Mouse (Mus musculus) right cerebral cortex, postnatal 14 days (tissue): ENCODE measurements around the gene Il11ra1.
"Not testable (repeated sequence)": the region's sequence is repeated elsewhere in the genome, so short reads cannot be mapped to it uniquely, and the experiment has no call there.

Source experiments
- DNase-seq: peaks from one replicate; pipeline ENCODE4 v3.0.0; 2022

Il11ra1 gene

DNA sequence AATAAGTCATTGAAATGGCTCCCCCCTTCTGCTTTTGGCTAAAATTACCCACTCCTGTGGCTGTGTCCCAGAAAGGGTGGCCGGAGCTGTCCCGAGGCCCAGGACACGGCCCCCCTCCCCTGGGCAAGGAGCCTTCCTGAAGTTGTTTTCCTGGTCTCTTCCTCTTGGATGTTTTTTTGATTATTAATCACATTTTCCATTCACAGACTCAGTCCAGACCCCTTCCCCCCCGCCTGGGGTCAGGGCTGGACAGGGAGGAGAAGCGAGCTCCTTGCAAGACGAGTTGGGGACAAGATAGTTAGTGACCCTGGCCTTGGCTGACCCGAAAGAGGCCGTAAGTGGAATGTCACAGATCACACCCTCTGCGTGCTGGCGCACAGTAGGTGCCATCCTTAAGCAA is at the start of gene Il11ra1:
Il11ra1 (plus strand) TSS at position 207 of the 400 bp plus-strand sequence.
- not testable (repeated sequence) for DNase-seq

DNA sequence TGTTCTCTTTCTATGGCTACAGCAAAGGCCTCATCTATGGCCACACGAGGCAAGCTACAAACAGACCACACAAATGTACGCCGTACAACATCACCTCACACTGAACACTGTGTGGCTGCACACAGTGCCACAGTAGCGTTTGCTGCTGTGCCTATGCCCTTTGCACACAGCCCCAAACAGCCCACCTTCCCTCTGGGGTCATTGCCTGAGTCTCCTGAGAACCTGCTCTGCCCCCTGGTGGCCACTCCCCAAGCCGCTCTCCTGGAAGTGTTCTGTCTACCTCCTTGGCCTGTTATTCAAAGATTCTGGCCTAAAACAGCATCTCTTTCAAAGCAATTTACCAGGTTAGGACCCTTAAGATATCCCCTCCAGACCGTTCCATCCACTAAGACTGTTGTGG is 46.5 kb upstream of the Il11ra1 start:
- peak; percentile 87 for DNase-seq

DNA sequence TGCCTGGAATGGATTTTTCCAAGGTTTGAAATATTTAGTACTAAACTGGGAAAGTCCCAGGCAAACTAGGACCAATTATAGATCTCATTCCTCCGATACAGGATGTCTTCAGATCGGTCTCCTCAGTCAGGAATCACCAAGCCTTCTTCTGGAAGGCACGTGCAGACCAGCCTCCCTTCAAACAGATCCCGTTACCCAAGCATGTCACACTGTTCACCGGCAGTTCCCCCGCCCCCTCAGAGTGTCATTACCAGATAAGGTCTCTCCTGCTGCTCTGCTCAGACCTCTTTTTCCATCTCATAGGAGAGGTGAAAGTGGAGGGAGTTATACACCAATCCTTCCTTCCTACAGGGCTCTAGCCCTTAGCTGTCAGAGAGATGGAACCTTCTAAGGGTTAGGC is 46.1 kb upstream of the Il11ra1 start:
- DNase-seq: no peak

DNA sequence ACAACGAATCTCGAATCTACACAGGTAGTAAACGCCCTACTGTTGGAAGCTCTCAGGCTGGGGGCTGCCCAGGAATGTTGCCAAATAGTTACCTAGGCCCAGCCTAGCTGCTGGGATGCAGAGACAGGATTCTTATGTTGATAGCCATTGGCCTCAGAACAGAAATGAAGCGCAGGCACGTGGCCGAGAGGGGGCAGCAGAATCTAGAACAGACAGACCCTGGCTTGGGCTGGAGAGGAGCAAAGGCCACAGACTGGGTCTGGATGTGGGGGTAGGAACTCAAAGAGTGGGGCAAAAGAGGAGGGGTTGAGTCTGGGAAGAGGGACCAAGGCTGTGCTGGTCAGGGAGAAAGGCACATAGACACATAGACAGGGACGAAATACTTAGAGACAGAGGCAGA is 45.6 kb upstream of the Il11ra1 start:
- DNase-seq: peak; percentile 58

DNA sequence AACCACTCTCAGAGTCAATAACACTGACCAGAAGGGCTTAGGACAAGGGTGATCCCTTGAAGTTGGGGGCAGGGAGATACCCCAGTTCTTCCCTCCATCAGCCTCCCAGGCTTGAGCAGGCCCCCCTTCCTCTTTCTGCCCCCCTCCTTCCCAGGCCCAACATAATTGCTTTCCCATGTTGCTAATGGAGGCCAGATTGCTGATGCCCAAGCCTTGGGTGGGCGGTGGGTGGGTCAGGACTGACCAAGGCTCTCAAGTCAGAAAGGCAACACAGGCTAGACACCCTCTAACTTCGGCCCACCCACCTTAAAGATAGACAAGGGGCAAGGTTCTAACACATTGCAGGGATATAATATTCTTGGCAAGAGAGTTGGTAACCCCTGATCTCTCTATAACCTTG is 44.3 kb upstream of the Il11ra1 start:
- DNase-seq: no peak

DNA sequence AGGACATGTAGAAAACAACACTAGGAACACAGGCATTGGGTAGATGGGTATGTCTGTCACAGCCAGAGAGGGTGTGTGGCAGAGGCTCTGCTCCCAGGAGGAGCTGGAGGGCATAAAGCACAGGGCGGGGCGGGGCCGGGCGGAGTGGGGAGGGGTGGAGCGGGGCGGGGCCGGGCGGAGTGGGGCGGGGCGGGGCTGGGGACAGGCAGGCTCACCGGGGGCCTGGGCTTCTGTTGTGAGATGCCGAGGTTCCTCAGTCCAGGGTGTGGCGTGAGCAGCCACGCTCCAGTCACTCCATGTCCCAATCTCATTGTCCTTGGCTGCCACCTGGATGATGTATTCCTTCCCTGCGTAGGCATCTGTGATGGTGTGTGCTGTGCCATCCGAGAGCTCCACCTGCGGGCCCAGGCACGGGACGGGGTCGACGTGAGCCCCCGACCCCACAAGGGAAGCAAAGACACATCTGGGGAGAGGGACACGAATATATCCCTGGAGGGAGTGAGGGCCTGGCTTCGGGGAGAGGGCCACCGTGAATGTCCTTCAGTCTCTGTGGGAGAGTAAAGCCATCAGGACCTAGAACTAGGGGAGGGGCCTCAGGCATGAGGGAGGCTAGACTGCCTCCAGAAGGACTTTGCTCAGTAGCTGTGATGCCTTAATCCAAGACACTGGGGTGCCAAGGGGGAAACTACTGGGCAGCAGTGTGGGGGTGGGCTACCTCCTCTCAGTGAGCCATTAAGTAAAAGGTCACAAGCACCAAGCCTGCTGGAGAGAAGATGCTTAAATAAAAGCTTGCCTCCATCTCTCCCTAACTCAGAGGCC is 41.0 kb upstream of the Il11ra1 start:
- DNase-seq: no peak

DNA sequence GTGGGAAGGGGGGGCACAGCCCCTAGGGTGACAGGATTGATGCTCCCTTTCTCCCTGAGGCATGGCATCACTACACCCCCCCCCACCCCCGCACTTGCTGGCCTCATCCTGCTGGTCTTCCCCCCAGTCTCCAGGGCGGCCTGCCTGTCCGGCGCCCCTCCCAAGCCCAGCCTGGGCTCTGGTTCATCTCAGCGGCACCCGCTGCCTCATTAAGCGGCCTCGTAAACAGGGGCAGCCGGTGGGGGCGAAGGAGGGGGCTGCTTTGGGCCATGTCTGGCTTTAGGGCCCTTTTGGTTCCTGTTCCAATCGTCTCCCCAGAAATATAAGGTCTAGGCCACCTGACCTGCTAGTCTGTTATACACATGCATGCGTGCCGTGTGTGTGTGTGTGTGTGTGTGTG is 40.2 kb upstream of the Il11ra1 start:
- no peak for DNase-seq

DNA sequence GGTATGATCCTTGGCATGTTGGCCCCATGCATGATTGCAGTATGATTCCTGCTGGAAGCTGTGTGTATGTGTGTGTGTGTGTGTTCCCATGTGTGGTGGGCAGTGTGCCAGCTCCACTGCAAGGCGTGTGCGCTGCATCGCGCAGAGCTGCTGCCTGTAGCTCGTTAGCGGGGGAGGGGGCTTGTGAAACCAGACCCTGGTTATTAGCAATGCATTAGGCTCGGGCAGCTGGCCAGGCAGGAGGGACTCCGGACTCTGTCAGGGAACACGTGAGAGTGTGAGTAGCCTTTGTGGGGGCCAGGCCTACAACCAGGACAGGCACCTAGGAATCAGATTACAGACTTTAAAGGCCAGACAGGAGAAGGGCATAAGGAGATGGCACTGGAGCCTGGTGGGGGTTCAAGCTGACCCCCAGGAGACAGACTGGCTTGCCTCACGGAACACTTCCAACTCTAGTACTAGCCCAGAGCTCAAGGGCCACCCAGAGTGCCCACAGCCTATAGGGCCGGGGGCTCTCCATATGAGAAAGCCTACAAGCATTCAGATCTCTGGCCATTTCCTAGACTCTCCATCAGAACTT is 38.8 kb upstream of the Il11ra1 start:
- no peak for DNase-seq

DNA sequence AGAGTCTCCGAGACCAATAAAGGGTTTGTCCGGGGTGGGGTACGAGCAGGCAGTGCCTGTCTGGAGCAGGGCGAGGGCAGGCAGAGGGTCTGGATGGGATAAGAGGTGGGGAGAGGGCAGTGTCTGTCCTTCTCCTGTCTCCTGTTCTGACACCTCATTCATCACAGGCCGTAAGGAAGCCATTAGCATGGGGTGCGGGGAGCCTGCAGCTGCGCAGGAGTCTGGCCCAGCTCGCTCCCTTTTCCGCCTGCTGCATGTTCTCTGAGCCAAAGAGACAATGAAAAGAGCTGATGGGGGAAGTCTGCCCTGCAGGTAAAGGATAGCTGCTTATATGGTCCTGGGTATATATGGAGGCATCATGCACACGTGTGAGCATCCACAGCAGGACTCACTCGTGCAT is 37.1 kb upstream of the Il11ra1 start:
- no peak for DNase-seq

DNA sequence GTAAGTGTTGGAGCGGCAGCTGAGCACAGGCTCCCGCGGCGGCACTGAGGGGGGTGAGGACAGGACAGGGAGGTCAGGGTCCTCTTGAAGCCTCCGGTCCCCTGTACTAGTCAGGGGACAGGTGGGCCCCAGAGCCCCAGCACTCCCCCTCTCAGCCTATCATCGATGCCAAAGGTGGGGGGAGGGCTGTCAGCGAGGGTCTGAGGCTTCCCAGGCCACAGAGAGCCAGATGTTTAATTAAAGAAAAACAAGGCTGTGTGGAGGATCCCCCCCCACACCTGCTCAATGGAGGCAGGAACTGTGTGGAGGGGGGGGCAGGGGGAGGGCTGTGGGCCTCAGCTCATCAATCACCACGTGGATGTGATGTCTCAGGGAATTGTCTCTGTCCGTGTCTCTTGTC is 36.2 kb upstream of the Il11ra1 start:
- no peak for DNase-seq

DNA sequence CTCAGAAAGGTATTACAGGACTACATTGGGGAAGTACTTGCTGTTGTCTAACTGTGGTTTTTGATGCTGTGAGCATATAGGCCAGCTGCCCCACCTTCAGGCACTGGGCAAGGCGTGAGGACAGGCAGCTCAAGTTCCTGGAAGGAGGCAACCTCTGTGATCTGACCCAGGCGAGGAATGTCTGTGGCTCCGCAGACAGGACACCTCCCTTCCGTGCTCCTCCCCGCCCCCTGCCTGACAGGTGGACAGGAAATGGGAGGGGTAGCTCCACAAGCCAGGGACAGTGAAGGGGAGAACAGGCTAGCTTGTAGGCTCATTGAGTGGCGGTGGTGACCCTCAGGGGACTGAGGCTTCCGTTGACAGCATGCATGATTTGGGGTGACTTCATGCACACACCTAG is 35.3 kb upstream of the Il11ra1 start:
- DNase-seq: no peak

DNA sequence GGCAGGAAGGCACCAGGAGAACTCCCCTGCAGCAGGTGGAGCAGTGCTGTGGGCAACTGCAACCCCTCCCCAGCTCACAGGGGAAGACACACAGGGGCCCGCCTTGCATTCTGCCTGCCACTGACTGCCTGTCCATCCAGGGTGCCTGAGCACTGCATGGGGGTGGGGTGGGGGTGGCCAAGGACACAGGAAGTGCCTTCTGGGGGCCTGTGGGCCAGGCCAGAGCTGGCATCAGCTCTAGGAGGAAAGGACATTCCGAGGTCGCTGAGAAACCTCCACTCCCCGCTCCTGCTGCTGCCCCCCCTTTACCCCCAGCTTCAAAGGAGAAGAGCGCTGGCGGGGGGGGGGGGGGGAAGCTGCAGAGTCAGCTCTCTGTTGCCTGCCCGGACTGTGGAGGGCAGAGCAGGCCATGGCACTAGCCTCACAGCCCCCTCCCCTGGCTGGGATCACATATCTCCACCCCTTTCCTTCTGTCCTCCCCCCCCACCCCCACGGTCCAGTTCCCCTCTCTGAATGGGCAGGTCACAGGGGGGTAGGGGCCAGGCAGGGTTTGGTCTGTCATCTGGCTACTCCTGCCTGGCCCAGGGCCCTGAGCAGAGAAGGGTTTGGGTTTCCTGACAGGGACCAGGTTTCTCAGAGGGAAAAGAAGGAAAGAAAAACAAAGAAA is 34.6 kb upstream of the Il11ra1 start:
- no peak for DNase-seq

DNA sequence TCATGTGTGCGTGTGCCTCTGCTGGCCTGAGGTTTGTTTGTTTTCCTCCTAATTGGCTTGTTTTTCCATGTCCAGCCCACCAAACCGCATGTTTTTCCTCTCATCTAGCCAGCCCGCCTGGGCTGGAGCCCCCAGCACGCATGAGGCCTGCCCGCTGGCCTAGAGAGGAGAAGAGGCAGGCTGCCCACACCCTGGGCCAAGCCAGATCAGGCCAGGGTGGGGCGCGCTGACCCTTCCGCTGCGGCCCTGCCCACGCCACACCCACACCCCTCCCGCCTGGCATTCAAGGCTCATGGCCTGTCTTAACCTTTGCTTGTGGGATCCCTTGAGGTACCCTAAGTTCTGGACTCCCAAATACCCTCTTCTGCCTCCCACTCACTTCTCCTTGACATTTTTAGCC is 33.1 kb upstream of the Il11ra1 start:
- no peak for DNase-seq

DNA sequence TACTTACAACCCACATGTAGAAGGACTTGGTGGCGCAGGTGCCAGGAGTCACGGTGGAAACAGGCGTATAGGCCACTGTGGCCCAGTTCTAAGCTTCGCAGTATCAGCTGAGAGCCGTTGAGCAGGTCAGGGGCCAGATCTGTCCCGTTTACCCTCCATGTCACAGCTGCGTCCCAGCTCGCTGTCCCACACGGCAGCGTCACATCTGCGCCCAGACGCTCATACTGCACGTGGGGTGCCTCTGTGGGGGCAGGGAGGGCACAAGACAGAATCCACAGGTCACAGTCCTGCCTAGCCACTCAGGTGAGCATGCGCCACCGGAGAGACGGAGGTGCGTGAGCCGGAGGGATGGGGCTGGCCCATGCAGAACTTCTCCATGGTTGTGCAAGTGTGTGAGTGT is 29.0 kb upstream of the Il11ra1 start:
- no peak for DNase-seq

DNA sequence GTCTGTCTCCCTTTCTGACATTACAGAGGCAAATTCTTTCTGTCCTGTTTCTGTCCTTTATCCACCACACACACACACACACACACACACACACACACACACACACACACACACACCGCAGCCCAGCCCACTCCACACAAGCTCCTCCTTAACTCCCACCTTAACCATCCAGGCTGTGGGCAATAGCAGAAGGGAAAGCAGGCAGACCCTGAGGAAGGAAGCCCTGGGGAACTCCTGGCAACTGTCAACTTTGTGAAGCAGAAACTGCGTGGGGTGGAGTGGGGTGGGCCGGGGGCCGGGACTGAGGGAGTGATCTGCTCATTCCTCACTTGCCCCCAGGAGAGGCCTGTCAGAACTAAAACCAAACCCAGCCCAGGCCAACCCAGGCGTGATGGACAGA is 28.3 kb upstream of the Il11ra1 start:
- no peak for DNase-seq

DNA sequence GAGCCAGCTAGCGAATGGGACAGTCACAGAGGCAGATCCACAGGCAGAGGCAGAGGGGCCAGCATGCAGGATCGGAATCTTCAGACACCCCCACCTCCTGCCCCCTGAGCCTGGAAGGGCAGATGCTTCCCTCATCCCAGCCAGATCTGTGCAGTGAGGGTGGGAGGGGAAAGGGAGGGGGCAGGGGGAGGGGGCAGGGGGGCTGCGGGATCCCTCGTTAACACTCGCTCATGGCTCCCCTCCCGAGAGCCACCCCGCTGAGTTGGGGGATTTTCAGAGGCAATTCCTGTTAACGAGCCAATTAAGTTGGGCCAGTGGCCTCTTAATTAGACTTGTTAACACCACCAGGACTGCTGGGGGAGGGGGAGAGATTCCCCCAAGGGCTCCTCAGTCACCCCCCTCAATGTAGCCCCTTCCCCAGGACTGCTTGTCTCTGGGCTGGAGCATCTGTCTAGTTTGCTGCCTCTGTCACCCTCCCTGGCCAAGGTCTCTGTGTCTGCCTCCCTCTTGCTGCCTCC is 27.8 kb upstream of the Il11ra1 start:
- DNase-seq: no peak

DNA sequence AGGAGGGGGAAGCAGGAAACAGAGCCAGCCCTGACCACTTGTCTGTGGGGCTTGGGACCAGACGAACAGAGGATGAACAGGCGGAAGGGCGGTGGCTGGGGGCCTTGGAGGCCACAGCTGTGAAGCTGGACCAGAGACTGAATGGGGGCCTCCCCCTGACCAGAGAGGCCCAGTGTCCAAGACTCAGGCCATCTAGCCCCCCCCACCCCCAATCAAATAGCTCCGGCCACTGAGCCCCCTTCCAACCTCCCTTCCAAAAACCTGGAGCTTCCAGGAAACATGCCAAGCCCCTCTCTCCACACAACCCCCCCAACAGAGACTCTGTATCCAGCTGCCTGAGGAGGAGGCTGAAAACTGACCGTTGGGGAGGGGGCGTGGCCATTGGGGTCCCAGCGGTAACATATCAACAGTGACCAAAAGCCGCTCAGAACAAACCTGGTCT is 27.2 kb upstream of the Il11ra1 start:
- DNase-seq: no peak

DNA sequence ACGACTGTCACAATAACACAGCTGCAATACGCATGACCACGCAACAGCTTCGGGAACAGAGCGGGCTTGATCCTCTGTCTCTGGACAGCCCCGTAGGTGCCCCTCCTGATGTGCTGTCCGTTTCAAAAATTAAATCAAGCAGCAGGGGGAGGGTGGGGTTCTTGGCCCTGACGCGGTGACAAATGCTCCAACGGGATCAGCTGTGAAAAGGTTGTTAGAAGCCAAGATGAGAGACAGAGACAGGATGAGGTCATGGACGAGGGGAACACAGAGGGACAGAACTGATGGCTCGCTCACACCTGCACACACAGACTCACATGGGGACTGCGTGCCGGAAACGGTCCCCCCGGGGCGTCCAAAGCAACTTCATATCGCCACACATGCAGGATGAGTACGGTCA is 26.6 kb upstream of the Il11ra1 start:
- DNase-seq: no peak

DNA sequence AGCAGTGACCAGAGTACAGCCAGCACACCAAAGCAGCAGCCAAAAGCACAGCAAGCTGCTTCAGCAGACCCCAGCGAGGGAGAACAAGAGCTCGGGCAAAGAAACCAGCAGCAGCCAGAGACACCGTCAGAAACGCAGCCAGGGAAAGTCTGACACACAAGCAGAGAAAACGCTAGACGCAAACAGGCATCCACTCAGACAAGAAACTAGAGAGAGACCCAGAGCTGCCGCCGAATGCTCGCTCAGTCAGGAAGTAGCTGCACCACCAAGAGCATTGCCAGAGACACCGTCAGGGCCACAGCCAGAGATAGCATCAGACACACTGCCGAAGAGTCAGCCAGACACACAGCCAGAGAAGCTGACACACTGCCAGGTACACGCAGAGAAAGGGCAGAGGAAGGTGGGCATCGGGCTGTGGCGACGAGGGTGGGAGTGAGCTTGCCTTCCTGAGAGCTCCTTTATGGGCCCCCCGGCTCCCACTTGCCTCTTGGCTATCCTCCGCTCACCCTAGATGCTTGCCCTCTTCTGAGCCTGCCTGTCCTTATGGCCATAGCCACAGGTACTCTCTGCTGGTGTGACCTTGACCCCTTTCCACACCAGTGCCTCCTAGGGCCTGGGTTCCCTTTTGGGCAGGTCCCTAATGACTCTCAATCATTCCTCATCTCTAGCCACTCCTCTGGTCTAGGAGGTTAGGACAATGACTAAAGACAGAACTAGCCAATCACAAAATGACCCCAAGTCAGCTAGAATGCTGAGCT is 23.4 kb upstream of the Il11ra1 start:
- no peak for DNase-seq

DNA sequence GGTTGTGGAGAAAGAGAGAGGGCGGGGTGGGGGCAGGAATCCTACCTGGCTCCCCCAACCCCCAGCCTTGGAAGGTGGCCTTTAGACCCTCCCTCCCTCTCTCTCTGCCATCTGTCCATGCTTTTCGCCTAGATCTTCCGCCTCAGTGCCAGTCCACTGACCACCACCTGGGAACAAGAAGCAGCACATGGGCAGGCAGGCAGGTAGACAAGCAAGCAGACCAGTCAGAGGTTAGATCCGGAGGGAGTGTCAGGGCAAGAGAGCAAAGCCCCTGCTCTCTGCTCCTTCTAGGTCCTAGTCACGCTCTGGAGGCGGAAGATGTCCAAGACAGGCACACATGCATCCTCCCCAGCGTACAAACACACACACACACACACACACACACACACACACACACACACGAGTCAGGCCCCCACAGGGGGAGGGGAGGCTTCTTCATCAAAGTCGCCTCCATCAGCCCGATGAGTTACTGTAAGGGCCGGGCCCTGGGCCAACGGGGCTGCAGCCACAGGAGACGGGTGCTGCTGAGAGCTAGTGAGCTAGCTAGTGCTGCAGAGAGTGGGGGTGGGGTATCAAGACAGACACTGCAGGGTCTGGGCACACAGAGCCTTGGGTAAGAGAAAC is 22.7 kb upstream of the Il11ra1 start:
- DNase-seq: no peak

DNA sequence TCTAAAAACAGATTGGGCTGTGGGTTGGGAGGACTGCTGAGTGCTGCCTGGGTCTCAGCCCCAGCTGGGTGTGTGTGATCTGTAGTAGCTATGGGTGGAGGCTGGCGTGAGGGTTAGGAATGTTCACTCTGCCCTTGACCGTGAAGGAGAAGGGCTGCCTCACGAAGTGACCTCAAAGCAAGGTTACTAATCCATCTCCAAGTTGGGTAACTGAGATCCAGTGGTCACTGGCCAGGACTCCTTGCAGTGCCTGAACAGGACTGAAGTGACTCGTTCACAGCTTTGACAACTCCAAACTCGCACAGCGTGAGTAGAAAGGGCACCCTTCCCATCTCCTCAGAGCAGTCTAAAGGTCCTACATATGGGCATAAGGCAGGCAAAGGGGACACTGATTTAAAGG is 20.9 kb upstream of the Il11ra1 start:
- DNase-seq: no peak

DNA sequence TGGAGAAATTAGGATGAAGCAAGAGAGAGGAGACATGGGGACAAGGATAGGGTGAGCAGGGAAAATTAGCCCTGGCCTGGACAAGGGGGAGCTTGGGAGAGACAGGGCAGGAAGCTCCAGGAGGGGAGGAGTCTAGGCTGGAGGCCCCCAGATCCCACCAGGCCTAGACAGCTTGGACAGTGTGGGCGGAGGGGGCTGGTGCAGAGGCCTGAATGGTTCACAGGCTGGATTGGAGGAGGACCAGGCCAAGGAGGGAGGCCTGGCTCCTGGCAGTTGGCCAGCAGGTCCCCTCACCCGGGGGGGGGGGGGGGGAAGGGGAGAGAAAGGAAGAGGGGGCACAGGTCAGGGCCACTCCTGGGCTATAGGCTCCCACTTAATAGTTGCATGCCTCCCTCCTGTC is 20.5 kb upstream of the Il11ra1 start:
- no peak for DNase-seq

DNA sequence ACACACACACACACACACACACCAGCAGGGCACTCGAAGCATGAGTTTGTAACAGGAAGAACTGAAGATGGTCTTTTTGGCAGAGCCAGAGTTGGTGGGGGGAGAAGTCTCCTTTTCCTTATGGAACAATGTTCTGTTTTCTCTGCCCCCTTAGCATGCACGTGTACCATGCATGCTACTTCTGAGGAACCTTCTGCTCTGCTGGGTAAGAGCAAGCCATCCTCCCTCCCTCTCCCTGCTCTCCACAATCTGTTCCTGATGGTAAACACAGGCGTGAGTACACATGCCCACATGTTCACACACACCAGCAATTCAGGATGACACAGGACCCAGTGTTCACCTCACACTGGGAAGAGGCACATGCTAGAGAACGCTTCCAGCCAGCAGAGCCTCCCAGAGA is 18.6 kb upstream of the Il11ra1 start:
- DNase-seq: no peak
